Mouse (Mus musculus) right cerebral cortex, adult 2 months (tissue): ENCODE measurements around the gene Bax.
A peak's percentile ranks its signal among the peaks of the same experiment; 100 is the strongest.
"Not testable (repeated sequence)": the region's sequence is repeated elsewhere in the genome, so short reads cannot be mapped to it uniquely, and the experiment has no call there.

Source experiments
- DNase-seq, 2 experiments: peaks; one replicate each; pipeline ENCODE4 v3.0.0; 2021 to 2022; ENCODE audit warnings: low spot score in 2 of 2

Gene Bax

GRCm38 (mm10) chr7:45466283-45467089 lies at the start of gene Bax:
Bax (minus strand) TSS chr7:45466898.
- peak; percentile 95 to 97 for DNase-seq

GRCm38 (mm10) chr7:45515436-45515835 lies 48.7 kb upstream of the Bax start:
- DNase-seq: no peak

- DNase-seq: no peak
Observed at GRCm38 (mm10) chr7:45514411-45514810, 47.7 kb upstream of the Bax start.

GRCm38 (mm10) chr7:45509912-45510787 lies 43.5 kb upstream of the Bax start, which contains the start of gene Nucb1:
Nucb1 (minus strand) TSS chr7:45510406.
- DNase-seq: peak; percentile 89 to 95

GRCm38 (mm10) chr7:45509181-45509882 lies 42.6 kb upstream of the Bax start:
- no peak for DNase-seq

GRCm38 (mm10) chr7:45508561-45508960 lies 41.9 kb upstream of the Bax start:
- DNase-seq: no peak

GRCm38 (mm10) chr7:45507583-45507982 lies 40.9 kb upstream of the Bax start:
- no peak for DNase-seq

GRCm38 (mm10) chr7:45498427-45498826 lies 31.7 kb upstream of the Bax start:
- no peak for DNase-seq

GRCm38 (mm10) chr7:45494548-45494947 lies 27.9 kb upstream of the Bax start:
- DNase-seq: no peak

GRCm38 (mm10) chr7:45492951-45493350 lies 26.3 kb upstream of the Bax start:
- DNase-seq: no peak

GRCm38 (mm10) chr7:45492225-45492844 lies 25.6 kb upstream of the Bax start:
- no peak for DNase-seq

- no peak for DNase-seq
Observed at GRCm38 (mm10) chr7:45491264-45491663, 24.6 kb upstream of the Bax start.

- peak; percentile 46 for DNase-seq
Observed at GRCm38 (mm10) chr7:45490822-45491221, 24.1 kb upstream of the Bax start.

GRCm38 (mm10) chr7:45489578-45489977 lies 22.9 kb upstream of the Bax start:
- no peak for DNase-seq

GRCm38 (mm10) chr7:45488293-45489204 lies 21.9 kb upstream of the Bax start, which contains the start of gene Dhdh:
Dhdh (minus strand) TSS chr7:45488805.
- peak; percentile 36 to 44 for DNase-seq

GRCm38 (mm10) chr7:45487861-45488292 lies 21.2 kb upstream of the Bax start:
- DNase-seq: no peak

GRCm38 (mm10) chr7:45486761-45487415 lies 20.2 kb upstream of the Bax start, which contains the start of gene Gm45808:
Gm45808 (minus strand) TSS chr7:45486811.
- DNase-seq: no peak

- DNase-seq: no peak
Observed at GRCm38 (mm10) chr7:45486158-45486557, 19.5 kb upstream of the Bax start.

- DNase-seq: not testable (repeated sequence)
Observed at GRCm38 (mm10) chr7:45484985-45485384, 18.3 kb upstream of the Bax start.

GRCm38 (mm10) chr7:45482166-45482565 lies 15.5 kb upstream of the Bax start:
- DNase-seq: no peak
